Mouse (Mus musculus): ENCODE measurements around the gene Rnf38. TPM values are rescaled to one million over a fixed set of nuclear protein-coding genes. Genes with fewer than 3 reads are reported as not detected.
A peak's percentile ranks its signal among the peaks of the same experiment; 100 is the strongest.

Gene Rnf38
- polyA plus RNA-seq, 1 experiment from 2014 or later = 33.2 TPM

DNA sequence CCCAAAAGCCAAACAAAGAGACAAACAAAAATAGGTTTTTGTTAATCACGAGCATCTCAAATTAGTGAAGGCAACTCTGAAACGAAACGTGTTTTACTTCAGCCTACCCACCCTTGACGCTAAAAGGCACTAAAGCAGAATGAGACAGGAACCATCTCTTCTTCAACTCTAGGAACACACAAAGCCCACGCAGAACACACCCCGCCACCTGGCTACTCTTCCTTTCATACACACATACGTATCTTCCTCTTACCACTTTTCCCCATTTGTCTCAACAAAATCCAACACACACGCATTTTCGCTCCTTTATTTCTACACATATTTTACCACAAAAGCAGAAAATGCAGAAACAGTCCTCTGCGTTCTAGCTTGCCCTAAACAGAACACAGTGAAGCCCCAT lies 8.5 kb downstream of the Rnf38 start:
- no peak overlapping the region for H3K4me3 ChIP-seq (ENCODE audit: low read depth, low read length)
- no peak overlapping the region for H3K27ac ChIP-seq (ENCODE audit: low read depth)
- H3K27me3 ChIP-seq (ENCODE audit: insufficient read depth, low read length) = no peaks in the 10 kb centered on the region
- TF ChIP-seq CTCF (IDR thresholded peaks at IDR 0.05; ENCODE audit: low read depth) = no peak
- H3K9me3 ChIP-seq (ENCODE audit: low read depth, low read length) = no peaks in the 10 kb centered on the region
- no peak for DNase-seq
- H3K9ac ChIP-seq = no peak overlapping the region
- ATAC-seq (ENCODE audit: insufficient read depth) = no peak
- no peaks in the 10 kb centered on the region for H3K36me3 ChIP-seq (ENCODE audit: insufficient read depth)
- 87% methylated on average over 10 of the region's 10 CpGs for WGBS
- no peak overlapping the region for H3K4me2 ChIP-seq
- H3K4me1 ChIP-seq (ENCODE audit: insufficient read depth) = no peaks in the 10 kb centered on the region; the same call in 1 of the 2 replicates

DNA sequence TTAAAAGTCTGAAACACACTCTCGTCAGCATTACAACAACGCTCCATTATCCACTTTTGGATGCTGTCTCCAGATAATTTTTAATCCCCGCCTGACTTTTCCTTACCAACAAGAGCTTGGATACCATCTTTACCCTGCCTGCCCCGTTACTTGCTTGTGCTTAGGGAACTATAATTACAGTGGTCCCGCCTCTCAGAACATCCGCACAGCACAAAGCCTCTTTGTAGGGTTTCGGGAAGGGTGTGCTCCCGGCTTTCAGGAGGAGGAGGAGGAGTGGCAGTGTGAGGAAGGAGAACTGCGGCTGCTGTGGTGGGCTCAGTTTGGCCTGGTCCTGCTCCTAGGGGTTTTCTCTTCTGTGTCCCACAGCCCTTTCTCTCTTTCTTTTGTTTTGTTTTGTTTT lies 9.4 kb downstream of the Rnf38 start:
- H3K27ac ChIP-seq (ENCODE audit: low read depth) = no peak overlapping the region
- no peaks in the 10 kb centered on the region for H3K9me3 ChIP-seq (ENCODE audit: low read depth, low read length)
- H3K27me3 ChIP-seq (ENCODE audit: insufficient read depth, low read length) = no peaks in the 10 kb centered on the region
- H3K9ac ChIP-seq = no peak overlapping the region
- ATAC-seq (ENCODE audit: insufficient read depth) (no peak), DNase-seq (peak; percentile 8)
- WGBS = 55% methylated on average over 9 of the region's 9 CpGs
- H3K4me1 ChIP-seq (ENCODE audit: insufficient read depth) = no peaks in the 10 kb centered on the region; the same call in 1 of the 2 replicates
- no peak overlapping the region for H3K4me2 ChIP-seq
- no peak for TF ChIP-seq CTCF (IDR thresholded peaks at IDR 0.05; ENCODE audit: low read depth)
- no peak overlapping the region for H3K4me3 ChIP-seq (ENCODE audit: low read depth, low read length)
- no peaks in the 10 kb centered on the region for H3K36me3 ChIP-seq (ENCODE audit: insufficient read depth)

DNA sequence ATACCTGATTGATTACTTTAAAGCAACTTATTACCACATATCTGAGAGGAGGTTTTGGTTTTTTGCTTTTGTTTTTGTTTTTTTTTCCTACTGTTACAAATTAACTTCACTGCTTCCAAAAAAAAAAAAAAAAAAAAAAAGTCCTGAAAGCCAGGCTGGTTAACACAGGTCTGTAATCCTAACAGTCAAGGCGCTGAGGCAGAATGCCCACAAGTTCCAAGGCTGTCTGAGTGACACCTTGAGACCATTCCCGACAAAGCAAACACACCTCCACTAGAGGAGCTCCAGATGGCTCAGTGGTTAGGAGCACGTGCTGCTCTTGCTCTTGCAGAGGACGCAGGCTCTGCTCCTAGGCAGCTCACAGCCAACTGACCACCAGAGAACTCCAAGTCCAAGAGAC lies 10.1 kb downstream of the Rnf38 start:
- no peak for ATAC-seq (ENCODE audit: insufficient read depth)
- TF ChIP-seq CTCF (IDR thresholded peaks at IDR 0.05; ENCODE audit: low read depth) = no peak

DNA sequence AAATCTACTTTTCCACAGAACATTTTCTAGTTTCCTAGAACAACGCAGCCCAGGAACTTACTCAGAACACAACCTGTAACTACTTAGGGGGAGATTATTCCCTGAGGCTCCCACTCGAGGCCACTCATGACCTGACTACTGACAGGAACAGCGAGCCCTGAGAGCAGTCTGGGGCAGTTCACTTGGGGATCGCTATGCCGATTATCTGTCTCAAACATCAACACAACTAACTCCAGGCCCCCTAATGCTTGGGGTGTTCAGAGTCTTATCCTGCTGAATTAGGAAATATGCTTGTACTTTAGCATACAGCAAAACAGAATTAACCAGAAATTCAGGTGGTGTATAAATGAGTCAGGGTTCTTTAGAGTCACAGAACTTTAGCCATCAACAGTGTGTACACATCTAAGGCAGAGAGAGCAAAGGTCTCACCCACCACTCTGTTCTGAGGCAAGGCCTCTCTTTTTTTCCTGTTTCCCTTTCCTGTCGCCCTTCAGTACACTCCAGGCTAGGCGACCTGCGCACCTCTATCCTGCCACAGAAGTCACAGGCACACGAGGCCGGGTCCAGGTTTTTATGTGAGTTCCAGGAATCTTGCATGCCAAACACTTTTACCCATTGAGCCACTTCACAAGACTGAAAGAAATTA lies 16.7 kb downstream of the Rnf38 start:
- Histone ChIP-seq H3K9me3 (ENCODE audit: low read depth, low read length) (no peaks in the 10 kb centered on the region), H3K36me3 (ENCODE audit: insufficient read depth) (no peaks in the 10 kb centered on the region), H3K4me3 (ENCODE audit: low read depth, low read length) (no peak overlapping the region), H3K4me2 (no peak overlapping the region), H3K4me1 (ENCODE audit: insufficient read depth) (no peaks in the 10 kb centered on the region), H3K27me3 (ENCODE audit: insufficient read depth, low read length) (no peaks in the 10 kb centered on the region), H3K27ac (ENCODE audit: low read depth) (no peak overlapping the region), H3K9ac (no peak overlapping the region)
- TF ChIP-seq CTCF (IDR thresholded peaks at IDR 0.05; ENCODE audit: low read depth) = no peak
- WGBS = 44% methylated on average over 10 of the region's 10 CpGs
- DNase-seq = no peak
- no peak for ATAC-seq (ENCODE audit: insufficient read depth)

More for the DNA sequence above, 10.1 kb downstream of the Rnf38 start:
- 48% methylated on average over 4 of the region's 4 CpGs for WGBS
- H3K4me2 ChIP-seq = no peak overlapping the region
- no peaks in the 10 kb centered on the region for H3K9me3 ChIP-seq (ENCODE audit: low read depth, low read length)
- no peaks in the 10 kb centered on the region for H3K36me3 ChIP-seq (ENCODE audit: insufficient read depth)
- H3K4me3 ChIP-seq (ENCODE audit: low read depth, low read length) = no peak overlapping the region
- H3K27me3 ChIP-seq (ENCODE audit: insufficient read depth, low read length) = no peaks in the 10 kb centered on the region
- DNase-seq = no peak
- H3K4me1 ChIP-seq (ENCODE audit: insufficient read depth) = no peaks in the 10 kb centered on the region; the same call in 1 of the 2 replicates
- no peak overlapping the region for H3K9ac ChIP-seq
- no peak overlapping the region for H3K27ac ChIP-seq (ENCODE audit: low read depth)

DNA sequence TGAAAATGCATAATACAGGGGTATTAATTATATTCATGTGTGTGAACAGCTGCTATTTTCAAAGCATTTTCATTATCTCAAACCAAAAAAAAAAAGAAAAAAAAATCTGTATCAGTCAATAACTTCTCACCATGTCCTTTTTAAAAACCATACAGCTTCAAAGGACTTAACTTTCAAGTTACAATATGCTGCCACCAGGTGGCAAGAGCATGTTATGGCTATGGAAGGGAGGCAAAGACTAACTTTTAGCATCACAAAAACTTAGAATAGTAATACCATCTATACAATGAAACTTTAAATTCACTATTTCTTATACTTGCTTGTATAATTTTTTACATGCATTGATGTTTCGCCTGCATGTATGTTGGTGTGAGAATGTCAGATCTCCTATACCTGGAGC lies 33.6 kb downstream of the Rnf38 start:
- Histone ChIP-seq H3K4me2 (no peak overlapping the region), H3K36me3 (ENCODE audit: insufficient read depth) (no peaks in the 10 kb centered on the region), H3K9me3 (ENCODE audit: low read depth, low read length) (no peaks in the 10 kb centered on the region), H3K4me1 (ENCODE audit: insufficient read depth) (no peaks in the 10 kb centered on the region), H3K9ac (no peak overlapping the region), H3K27me3 (ENCODE audit: insufficient read depth, low read length) (no peaks in the 10 kb centered on the region), H3K4me3 (ENCODE audit: low read depth, low read length) (no peak overlapping the region), H3K27ac (ENCODE audit: low read depth) (no peak overlapping the region)
- 61% methylated on average over 1 of the region's 1 CpGs for WGBS
- DNase-seq (peak; percentile 84), ATAC-seq (ENCODE audit: insufficient read depth) (no peak)
- peak; percentile 68 for TF ChIP-seq CTCF (IDR thresholded peaks at IDR 0.05; ENCODE audit: low read depth)

DNA sequence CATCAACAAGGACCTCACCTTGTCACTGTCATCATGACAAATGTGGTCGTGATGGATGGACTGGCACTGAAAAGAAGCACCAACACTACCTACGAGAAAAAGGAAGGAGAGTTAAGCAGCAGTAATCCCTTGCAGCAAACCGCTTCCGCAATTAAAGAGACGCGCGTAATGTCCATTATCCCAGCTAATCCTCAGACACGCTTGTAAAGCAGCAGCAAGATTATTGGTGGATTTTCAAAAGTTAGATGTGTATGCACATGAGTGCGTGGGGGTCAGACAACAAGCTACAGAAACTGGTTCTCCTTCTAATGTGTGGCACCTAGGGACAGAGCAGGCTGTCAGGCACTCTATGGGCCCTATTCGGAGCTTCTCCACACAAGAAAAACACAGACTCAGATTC lies 46.2 kb downstream of the Rnf38 start:
- H3K36me3 ChIP-seq (ENCODE audit: insufficient read depth) = no peaks in the 10 kb centered on the region
- H3K4me3 ChIP-seq (ENCODE audit: low read depth, low read length) = no peak overlapping the region
- no peaks in the 10 kb centered on the region for H3K9me3 ChIP-seq (ENCODE audit: low read depth, low read length)
- WGBS = 81% methylated on average over 10 of the region's 10 CpGs
- no peak overlapping the region for H3K27ac ChIP-seq (ENCODE audit: low read depth)
- no peak for TF ChIP-seq CTCF (IDR thresholded peaks at IDR 0.05; ENCODE audit: low read depth)
- DNase-seq (no peak), ATAC-seq (ENCODE audit: insufficient read depth) (no peak)
- no peak overlapping the region for H3K4me2 ChIP-seq
- H3K27me3 ChIP-seq (ENCODE audit: insufficient read depth, low read length) = no peaks in the 10 kb centered on the region
- no peaks in the 10 kb centered on the region for H3K4me1 ChIP-seq (ENCODE audit: insufficient read depth)
- no peak overlapping the region for H3K9ac ChIP-seq

DNA sequence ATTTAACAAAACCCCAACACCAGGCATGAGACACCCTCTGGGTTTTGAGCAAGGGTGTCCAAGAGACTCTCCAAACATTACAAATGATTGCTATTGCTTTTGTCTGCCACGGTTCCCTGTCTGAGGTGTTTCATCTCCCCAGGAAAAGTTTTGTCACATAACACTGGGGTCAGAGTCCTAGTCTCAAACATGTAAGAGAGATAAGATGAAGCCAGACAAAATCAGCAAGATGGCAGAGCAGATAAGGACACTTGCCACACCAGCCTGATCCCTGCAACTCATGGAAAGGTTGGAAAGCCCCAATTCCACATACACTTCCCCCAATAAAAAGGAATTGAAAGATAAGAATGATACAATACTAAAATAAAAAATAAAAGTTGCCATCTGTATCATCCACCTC lies 49.7 kb downstream of the Rnf38 start:
- no peak for DNase-seq
- Histone ChIP-seq H3K36me3 (ENCODE audit: insufficient read depth) (no peaks in the 10 kb centered on the region), H3K4me1 (ENCODE audit: insufficient read depth) (no peaks in the 10 kb centered on the region), H3K9me3 (ENCODE audit: low read depth, low read length) (no peaks in the 10 kb centered on the region), H3K9ac (no peak overlapping the region), H3K4me2 (no peak overlapping the region), H3K27me3 (ENCODE audit: insufficient read depth, low read length) (no peaks in the 10 kb centered on the region), H3K4me3 (ENCODE audit: low read depth, low read length) (no peak overlapping the region), H3K27ac (ENCODE audit: low read depth) (no peak overlapping the region)
- 15% methylated on average over 1 of the region's 1 CpGs for WGBS
- no peak for ATAC-seq (ENCODE audit: insufficient read depth)
- TF ChIP-seq CTCF (IDR thresholded peaks at IDR 0.05; ENCODE audit: low read depth) = no peak

All from lung, embryonic 14.5 days (tissue).